Mouse (Mus musculus) stomach, embryonic 16.5 days (tissue): ENCODE data around the gene Rasgrp4. TPM values are rescaled to one million over a fixed set of nuclear protein-coding genes. Genes with fewer than 3 reads are reported as not detected.
"Not testable (repeated sequence)": the region's sequence is repeated elsewhere in the genome, so short reads cannot be mapped to it uniquely, and the experiment has no call there.

Experiments
- ATAC-seq: fragments of 200-750 bp; cut with Nextera tagmentation; 2 replicates; pipeline ENCODE4 v1.8.0; 2017; ENCODE audit warnings: moderate number of reproducible peaks, moderate TSS enrichment; ENCODE audit not compliant: insufficient read depth, low FRiP score
- H3K27ac ChIP-seq: fragments of 300-500 bp; sonication (generic); 2 replicates; pipeline ENCODE4 v1.5.1; 2014; ENCODE audit warnings: low read length
- H3K27me3 ChIP-seq: fragments of 300-500 bp; sonication (generic); 2 replicates; pipeline ENCODE4 v1.6.1; 2014; ENCODE audit warnings: low read length, control low read depth, mixed read lengths; ENCODE audit not compliant: control insufficient read depth, insufficient read depth
- H3K36me3 ChIP-seq: fragments of 300-500 bp; sonication (generic); 2 replicates; pipeline ENCODE4 v1.6.1; 2014; ENCODE audit warnings: low read length; ENCODE audit not compliant: control insufficient read depth, insufficient read depth
- H3K4me1 ChIP-seq: fragments of 300-500 bp; sonication (generic); 2 replicates; pipeline ENCODE4 v1.6.1; 2014; ENCODE audit warnings: low read length, control low read depth, mixed read lengths; ENCODE audit not compliant: control insufficient read depth, insufficient read depth
- H3K4me2 ChIP-seq: fragments of 300-500 bp; sonication (generic); 2 replicates; pipeline ENCODE4 v1.6.1; 2014; ENCODE audit warnings: low read depth, low read length, mixed read lengths
- H3K4me3 ChIP-seq: fragments of 300-500 bp; sonication (generic); replicated peaks from 2 replicates; pipeline ENCODE4 v1.5.1; 2014; ENCODE audit warnings: mild to moderate bottlenecking, low read length
- H3K9ac ChIP-seq: fragments of 300-500 bp; sonication (generic); 2 replicates; pipeline ENCODE4 v1.6.1; 2014; ENCODE audit warnings: low read length
- H3K9me3 ChIP-seq: fragments of 300-500 bp; sonication (generic); replicated peaks from 2 replicates; pipeline ENCODE4 v1.6.1; 2016; ENCODE audit warnings: low read length, control low read depth; ENCODE audit not compliant: control insufficient read depth
- WGBS: fragments of 180-500 bp; shearing (Covaris S2); extraction: QIAGEN DNeasy Blood & Tissue Kit; methylation state at CpG from one replicate; pipeline ENCODE4 v1.1.7; 2014; 5-methylcytosine and 5-hydroxymethylcytosine counted together
- polyA plus RNA-seq: library from polyadenylated mRNA; unstranded; fragments of >200 nt; fragmentation: Nextera tagmentation; extraction: Ambion mirVana; gene quantifications from 2 replicates; pipeline ENCODE4 v1.2.1, GENCODE M21; 2015

The Rasgrp4 gene
- polyA plus RNA-seq, 1 experiment from 2014 or later, result 0.56 TPM

DNA sequence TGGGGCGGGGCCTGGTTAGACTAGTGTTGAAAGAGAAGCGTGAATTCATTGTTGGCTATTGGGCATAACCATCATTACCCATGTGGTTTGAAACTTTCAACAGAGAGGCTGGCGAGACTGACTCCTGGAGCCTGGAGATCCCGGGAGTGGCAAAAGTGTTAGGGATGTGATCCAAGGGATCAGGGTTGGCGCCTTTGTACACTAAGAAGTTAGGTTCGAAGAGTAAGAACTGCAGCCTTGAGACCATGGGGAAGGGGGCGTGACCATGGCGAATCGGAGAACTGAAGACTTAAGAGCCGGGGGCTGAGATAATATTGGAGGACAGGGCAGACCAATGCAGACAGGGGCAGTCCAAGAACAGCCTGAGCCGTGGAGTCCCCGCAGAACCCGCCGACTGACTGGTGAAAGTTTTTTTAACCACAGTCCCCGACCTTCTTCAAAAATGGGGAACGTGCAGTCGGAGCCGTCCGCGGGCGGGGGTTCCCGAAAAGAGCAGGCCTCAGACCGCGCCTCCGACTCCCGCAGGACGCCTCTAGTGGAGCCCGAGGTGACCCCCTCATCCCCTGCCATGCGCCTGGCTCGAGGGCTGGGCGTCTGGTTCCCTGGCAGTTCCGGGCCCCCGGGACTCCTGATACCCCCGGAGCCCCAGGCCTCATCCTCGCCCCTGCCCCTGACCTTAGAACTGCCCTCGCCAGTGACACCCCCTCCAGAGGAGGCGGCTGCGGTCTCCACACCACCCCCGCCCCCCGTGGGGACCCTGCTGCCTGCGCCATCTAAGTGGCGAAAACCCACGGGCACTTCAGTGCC is 36.3 kb downstream of the Rasgrp4 start:
- H3K36me3 ChIP-seq, result peaks cover 30% of the 10 kb centered on the region
- H3K4me3 ChIP-seq, result peak overlapping the region; percentile 67
- peaks cover 27% of the 10 kb centered on the region for H3K27me3 ChIP-seq
- peak overlapping the region; percentile 87; the same call in 1 of the 2 replicates for H3K27ac ChIP-seq
- H3K4me1 ChIP-seq, result peaks cover 22% of the 10 kb centered on the region
- WGBS, result 2% methylated on average over 43 of the region's 43 CpGs
- H3K9ac ChIP-seq, result peak overlapping the region; percentile 76
- peak overlapping the region; percentile 96 for H3K4me2 ChIP-seq
- no peak for ATAC-seq
- H3K9me3 ChIP-seq, result no peaks in the 10 kb centered on the region

- Histone ChIP-seq H3K36me3 (peaks cover 36% of the 10 kb centered on the region), H3K27ac (no peak overlapping the region), H3K4me1 (peaks cover 22% of the 10 kb centered on the region), H3K9ac (peak overlapping the region; percentile 76), H3K4me2 (peak overlapping the region; percentile 96), H3K4me3 (peak overlapping the region; percentile 67), H3K27me3 (peaks cover 27% of the 10 kb centered on the region), H3K9me3 (no peaks in the 10 kb centered on the region)
- no peak for ATAC-seq
- 7% methylated on average over 34 of the region's 34 CpGs for WGBS
Observed at GRCm38 (mm10) chr7:29171562-29172097, 37.0 kb downstream of the Rasgrp4 start.

DNA sequence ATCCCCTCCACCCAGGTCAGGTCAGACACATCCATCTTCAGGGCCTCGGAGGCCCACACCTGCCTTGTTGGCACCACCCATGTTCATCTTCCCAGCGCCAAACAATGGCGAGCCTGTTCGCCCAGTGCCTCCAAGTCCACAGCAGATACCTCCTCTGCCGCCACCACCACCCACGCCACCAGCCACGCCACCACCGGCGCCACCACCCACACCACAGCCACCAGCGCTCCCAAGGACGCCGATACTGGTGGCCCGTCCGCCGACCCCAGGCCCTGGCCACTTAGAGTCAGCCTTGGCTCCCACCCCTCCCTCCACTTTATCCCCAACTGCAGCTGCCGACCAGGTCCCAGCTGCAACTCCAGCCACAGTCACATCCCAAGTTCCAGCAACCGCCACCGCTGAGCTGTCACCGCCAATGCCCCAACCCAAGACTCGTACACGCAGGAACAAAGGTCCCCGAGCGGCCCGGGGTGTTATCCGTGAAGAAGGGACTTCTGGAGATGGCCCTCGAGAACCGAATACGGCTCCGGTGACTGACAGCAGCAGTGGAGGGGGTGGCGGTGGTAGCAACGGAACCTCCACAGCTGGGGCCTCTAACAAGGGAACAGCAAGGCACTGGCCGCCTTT is 37.9 kb downstream of the Rasgrp4 start:
- Histone ChIP-seq H3K9me3 (no peaks in the 10 kb centered on the region), H3K9ac (no peak overlapping the region), H3K36me3 (peaks cover 36% of the 10 kb centered on the region), H3K4me2 (no peak overlapping the region), H3K4me1 (peaks cover 22% of the 10 kb centered on the region), H3K27me3 (peaks cover 27% of the 10 kb centered on the region), H3K27ac (no peak overlapping the region), H3K4me3 (no peak overlapping the region)
- no peak for ATAC-seq
- WGBS, result 49% methylated on average over 32 of the region's 32 CpGs

- Histone ChIP-seq H3K27ac (no peak overlapping the region), H3K4me3 (no peak overlapping the region), H3K4me2 (no peak overlapping the region), H3K9ac (no peak overlapping the region), H3K4me1 (peaks cover 16% of the 10 kb centered on the region), H3K9me3 (no peaks in the 10 kb centered on the region), H3K36me3 (peaks cover 33% of the 10 kb centered on the region), H3K27me3 (peaks cover 8% of the 10 kb centered on the region)
- ATAC-seq, result no peak
- whole genome bisulfite sequencing, result 89% methylated on average over 4 of the region's 4 CpGs
Observed at GRCm38 (mm10) chr7:29178106-29178505, 43.5 kb downstream of the Rasgrp4 start.

GRCm38 (mm10) chr7:29179323-29179722 is 44.7 kb downstream of the Rasgrp4 start:
- peak overlapping the region; percentile 86 for H3K4me2 ChIP-seq
- peaks cover 16% of the 10 kb centered on the region for H3K4me1 ChIP-seq
- no peaks in the 10 kb centered on the region for H3K27me3 ChIP-seq
- peak overlapping the region; percentile 54 for H3K4me3 ChIP-seq
- peak overlapping the region; percentile 76 for H3K9ac ChIP-seq
- no peak for ATAC-seq
- H3K36me3 ChIP-seq, result peaks cover 23% of the 10 kb centered on the region
- H3K27ac ChIP-seq, result no peak overlapping the region
- WGBS, result 25% methylated on average over 7 of the region's 7 CpGs
- H3K9me3 ChIP-seq, result no peaks in the 10 kb centered on the region

DNA sequence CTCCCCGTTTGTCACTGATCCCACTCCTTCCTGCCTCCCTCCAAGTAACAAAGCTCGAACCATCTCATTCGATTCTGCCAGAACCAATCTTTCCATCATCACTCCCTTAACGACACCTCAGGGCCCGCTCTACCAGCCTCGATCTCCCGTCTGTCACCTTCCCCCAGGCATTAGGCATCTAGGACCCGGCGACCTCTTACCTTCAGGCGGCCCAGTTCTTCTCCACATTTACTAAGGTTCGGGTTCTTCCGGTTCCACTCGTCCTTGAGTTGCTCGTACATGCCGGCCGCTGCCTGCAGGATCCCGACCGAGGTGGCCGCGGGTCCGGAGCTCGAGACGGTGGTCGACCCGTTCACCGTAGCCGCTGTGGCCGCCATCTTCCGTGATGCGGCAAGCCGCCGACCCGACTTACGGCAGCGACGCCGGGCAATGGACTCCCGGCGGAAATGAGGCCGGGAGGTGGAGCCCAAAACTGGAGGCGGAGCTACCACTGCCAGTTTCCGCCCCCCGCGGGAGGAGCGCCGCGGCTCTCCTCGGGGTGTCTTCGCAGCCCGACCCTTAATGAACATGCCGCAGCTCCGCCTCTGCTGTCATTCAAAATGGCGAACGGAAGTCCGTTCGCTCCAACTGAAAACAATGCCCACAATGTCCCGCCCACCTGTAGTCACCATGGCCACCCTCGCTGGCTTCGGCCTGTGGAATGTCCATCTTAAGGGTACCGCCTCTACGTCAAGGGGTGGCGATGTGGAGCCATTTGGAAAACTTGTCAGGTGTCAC is 45.6 kb downstream of the Rasgrp4 start, which contains the start of gene Psmd8:
Gene Psmd8, minus strand, starts transcription at position 625 of the 777 bp plus-strand sequence.
- Histone ChIP-seq H3K36me3 (peaks cover 13% of the 10 kb centered on the region), H3K9ac (peak within 1 kb of the TSS; percentile 76)
- under 1% methylated on average over 62 of the region's 62 CpGs for WGBS

DNA sequence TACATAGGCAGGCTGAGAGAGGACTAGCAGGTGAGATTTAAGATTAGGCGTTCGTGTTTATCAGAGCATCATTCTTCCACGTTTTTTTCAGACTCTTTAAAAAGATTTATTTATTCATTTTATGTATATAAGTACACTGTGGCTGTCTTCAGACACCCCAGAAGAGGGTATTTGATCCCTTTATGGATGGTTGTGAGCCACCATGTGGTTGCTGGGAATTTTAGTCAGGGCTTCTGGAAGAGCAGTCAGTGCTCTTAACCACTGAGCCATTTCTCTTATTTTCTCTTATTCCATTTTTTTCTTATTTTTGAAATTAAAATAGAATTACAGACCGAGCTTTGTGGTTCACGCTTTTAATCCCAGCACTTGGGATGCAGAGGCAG is 46.2 kb downstream of the Rasgrp4 start:
- peak overlapping the region; percentile 8 for H3K27ac ChIP-seq
- ATAC-seq, result no peak

More for the DNA sequence above, 45.6 kb downstream of the Rasgrp4 start, which contains the start of gene Psmd8:
- Histone ChIP-seq H3K4me3 (peak within 1 kb of the TSS; percentile 54), H3K9me3 (no peaks in the 10 kb centered on the region), H3K27me3 (no peaks in the 10 kb centered on the region), H3K4me2 (peak within 1 kb of the TSS; percentile 86), H3K4me1 (peaks cover 16% of the 10 kb centered on the region), H3K27ac (peak within 1 kb of the TSS; percentile 8)
- peak; percentile 97 for ATAC-seq

GRCm38 (mm10) chr7:29181323-29181722 is 46.7 kb downstream of the Rasgrp4 start:
- not testable (repeated sequence) for H3K36me3 ChIP-seq, H3K4me2 ChIP-seq, H3K27me3 ChIP-seq, H3K27ac ChIP-seq, H3K9me3 ChIP-seq, H3K4me3 ChIP-seq, ATAC-seq, H3K9ac ChIP-seq
- 84% methylated on average over 4 of the region's 4 CpGs for WGBS
- H3K4me1 ChIP-seq, result peaks cover 16% of the 10 kb centered on the region

More for the DNA sequence above, 46.2 kb downstream of the Rasgrp4 start:
- Histone ChIP-seq H3K4me2 (peak overlapping the region; percentile 59), H3K4me1 (peaks cover 16% of the 10 kb centered on the region), H3K36me3 (0 out of 2 replicates have a peak, but pooled peaks cover 7% of the 10 kb centered on the region), H3K27me3 (no peaks in the 10 kb centered on the region), H3K9ac (peak overlapping the region; percentile 52; the same call in 1 of the 2 replicates), H3K4me3 (peak overlapping the region; percentile 54), H3K9me3 (no peaks in the 10 kb centered on the region)
- WGBS, result 43% methylated on average over 5 of the region's 5 CpGs
